Mouse (Mus musculus): ENCODE measurements around the gene Lpp.

Lpp gene

GRCm38 (mm10) chr16:24886346-24886745, 493.0 kb downstream of the Lpp start:
- ChIA-PET POLR2A (no interaction called here), CTCF (no interaction called here)

GRCm38 (mm10) chr16:24886943-24887342, 493.6 kb downstream of the Lpp start:
- POLR2A ChIA-PET = interaction anchor here in 1 of 4 experiments (0.6 kb wide), 1 partner anchor 14 kb away, joined by 3 read pairs; no protein-coding TSS in a partner anchor
- CTCF ChIA-PET = no interaction called here

DNA sequence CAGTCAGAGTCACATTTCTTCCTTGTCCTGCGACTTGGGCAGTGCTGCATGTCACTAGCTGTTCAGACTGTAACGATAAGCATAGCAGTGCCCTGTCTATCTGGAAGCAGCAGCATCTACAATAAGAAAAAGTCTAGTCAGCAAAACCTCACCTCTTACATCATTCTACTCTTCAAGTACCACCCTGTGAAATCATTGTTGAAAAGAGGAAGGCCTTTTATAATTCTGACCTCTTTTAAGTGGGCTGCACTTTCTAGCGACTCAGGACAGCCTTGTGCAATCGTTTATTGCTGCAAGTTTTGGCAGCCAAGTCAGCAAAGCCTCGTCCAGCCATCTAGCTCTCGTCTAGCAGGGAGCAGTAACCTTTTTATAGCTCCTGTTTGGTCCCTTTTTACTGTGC, 498.1 kb downstream of the Lpp start:
- ChIA-PET CTCF (no interaction called here), POLR2A (no interaction called here)

GRCm38 (mm10) chr16:24895160-24895559, 501.9 kb downstream of the Lpp start:
- ChIA-PET POLR2A (interaction anchor here in 1 of 4 experiments (0.6 kb wide), 1 partner anchor 794 kb away, joined by 7 read pairs; no protein-coding TSS in a partner anchor), CTCF (no interaction called here)

DNA sequence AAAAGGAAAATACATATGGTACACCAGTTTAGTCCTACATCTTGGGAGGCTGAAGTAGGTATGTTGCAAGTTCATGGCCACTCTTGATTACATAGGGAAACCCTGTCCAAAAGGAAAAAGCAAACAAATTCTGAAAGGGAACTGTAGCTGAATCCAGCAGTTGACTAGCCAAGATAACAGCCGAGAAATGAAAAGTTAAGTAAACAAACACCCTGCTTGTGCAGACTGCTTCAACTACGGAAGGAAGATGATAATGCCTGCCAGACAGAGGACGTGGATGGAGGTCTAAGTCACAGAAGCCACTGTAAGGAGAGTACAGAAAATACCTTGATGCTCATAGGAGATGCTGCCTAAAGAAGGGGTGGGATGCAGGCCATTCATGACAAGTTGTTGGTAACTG, 504.3 kb downstream of the Lpp start:
- CTCF ChIA-PET = no interaction called here
- POLR2A ChIA-PET = interaction anchor here in 1 of 4 experiments (0.5 to 0.7 kb wide), 2 partner anchors 9 to 596 kb away, joined by 4 read pairs; no protein-coding TSS in a partner anchor

DNA sequence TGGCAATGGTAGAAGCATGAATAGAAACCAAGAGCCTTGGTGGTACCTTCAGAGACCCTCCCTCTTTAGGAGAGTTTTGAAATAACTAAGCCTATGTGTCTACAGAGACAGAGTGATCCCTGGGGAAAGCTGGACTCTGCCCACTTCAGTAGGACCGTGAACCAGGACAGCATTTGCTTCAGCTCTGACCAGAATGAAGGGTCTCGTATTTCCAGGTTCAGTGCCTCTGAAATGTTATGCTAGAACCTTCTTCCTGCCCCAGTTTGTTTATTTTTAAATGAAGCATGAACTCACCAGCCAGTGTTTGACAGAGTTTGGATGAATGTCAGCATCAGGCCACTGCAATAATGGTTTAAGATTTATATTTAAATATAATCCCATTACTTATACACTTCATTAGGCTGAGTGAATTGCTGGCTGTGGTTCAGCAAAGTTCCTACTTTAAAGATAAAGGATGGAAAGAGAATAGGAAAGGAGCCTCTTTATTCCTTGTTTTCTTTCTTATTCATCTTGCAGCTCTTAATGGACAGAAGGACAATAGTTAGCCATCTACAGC, 507.0 kb downstream of the Lpp start:
- CTCF ChIA-PET = no interaction called here

GRCm38 (mm10) chr16:24901139-24901859, 508.0 kb downstream of the Lpp start:
- ChIA-PET POLR2A (interaction anchor here in 2 of 4 experiments (0.6 to 1.4 kb wide), 3 partner anchors 26 to 177 kb away, joined by 3 to 4 read pairs (median 3); no protein-coding TSS in a partner anchor), CTCF (interaction anchor here in 1 of 4 experiments (0.7 kb wide), 1 partner anchor 163 kb away, joined by 3 read pairs; no protein-coding TSS in a partner anchor)

More for the DNA sequence above, 507.0 kb downstream of the Lpp start:
- POLR2A ChIA-PET = interaction anchor here in 3 of 4 experiments (0.6 to 1.6 kb wide), 4 partner anchors 13 to 1379 kb away, joined by 3 to 11 read pairs (median 4); no protein-coding TSS in a partner anchor

GRCm38 (mm10) chr16:24902111-24902510, 508.8 kb downstream of the Lpp start:
- ChIA-PET POLR2A (interaction anchor here in 2 of 4 experiments (0.7 to 1.4 kb wide), 2 partner anchors 26 to 163 kb away, joined by 3 to 4 read pairs; no protein-coding TSS in a partner anchor), CTCF (interaction anchor here in 1 of 4 experiments (0.7 kb wide), 1 partner anchor 162 kb away, joined by 3 read pairs; no protein-coding TSS in a partner anchor)

- ChIA-PET POLR2A (interaction anchor here in 1 of 4 experiments (1.2 kb wide), 1 partner anchor 150 kb away, joined by 4 read pairs; no protein-coding TSS in a partner anchor), CTCF (no interaction called here)
These were observed 515.6 kb downstream of the Lpp start for GRCm38 (mm10) chr16:24908926-24909325.

DNA sequence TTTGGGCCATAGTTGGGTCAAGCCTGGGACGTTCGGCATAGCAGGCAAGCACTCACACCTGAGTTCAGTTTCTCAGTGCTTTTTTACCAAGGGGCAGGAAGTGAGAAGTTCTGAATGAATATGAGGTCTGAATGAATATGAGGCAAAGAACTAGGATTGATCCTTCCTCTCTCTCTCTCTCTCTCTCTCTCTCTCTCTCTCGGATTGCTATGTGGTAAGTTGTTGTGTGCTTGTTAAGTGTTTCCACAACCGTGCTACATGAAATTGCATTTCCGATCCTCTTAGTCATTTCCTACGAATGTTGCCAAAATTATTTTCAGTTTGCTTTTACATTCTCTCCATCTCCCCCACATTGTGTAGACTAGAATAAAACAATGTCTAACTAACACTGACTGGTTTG, 517.0 kb downstream of the Lpp start:
- ChIA-PET POLR2A (interaction anchor here in 1 of 4 experiments (1.2 kb wide), 1 partner anchor 149 kb away, joined by 4 read pairs; no protein-coding TSS in a partner anchor), CTCF (no interaction called here)

- POLR2A ChIA-PET = no interaction called here
- CTCF ChIA-PET = no interaction called here
These were observed 517.5 kb downstream of the Lpp start for GRCm38 (mm10) chr16:24910834-24911233.

GRCm38 (mm10) chr16:24912381-24912780, 519.1 kb downstream of the Lpp start:
- ChIA-PET CTCF (no interaction called here), POLR2A (interaction anchor here in 1 of 4 experiments (1.7 kb wide), 1 partner anchor 126 kb away, joined by 4 read pairs; no protein-coding TSS in a partner anchor)

GRCm38 (mm10) chr16:24913021-24913420, 519.7 kb downstream of the Lpp start:
- ChIA-PET CTCF (no interaction called here), POLR2A (interaction anchor here in 2 of 4 experiments (1.1 to 1.7 kb wide), 2 partner anchors 119 to 125 kb away, joined by 4 read pairs; no protein-coding TSS in a partner anchor)

- POLR2A ChIA-PET = interaction anchor here in 3 of 4 experiments (0.5 to 1.7 kb wide), 5 partner anchors 10 to 145 kb away, joined by 3 to 5 read pairs (median 4); no protein-coding TSS in a partner anchor
These were observed 520.5 kb downstream of the Lpp start for GRCm38 (mm10) chr16:24913641-24914392.

GRCm38 (mm10) chr16:24914393-24914751, 521.1 kb downstream of the Lpp start:
- POLR2A ChIA-PET = interaction anchor here in 3 of 4 experiments (0.5 to 1.5 kb wide), 4 partner anchors 10 to 144 kb away, joined by 3 to 5 read pairs (median 4); no protein-coding TSS in a partner anchor
- CTCF ChIA-PET = no interaction called here

More at GRCm38 (mm10) chr16:24913641-24914392, 520.5 kb downstream of the Lpp start:
- CTCF ChIA-PET = no interaction called here

DNA sequence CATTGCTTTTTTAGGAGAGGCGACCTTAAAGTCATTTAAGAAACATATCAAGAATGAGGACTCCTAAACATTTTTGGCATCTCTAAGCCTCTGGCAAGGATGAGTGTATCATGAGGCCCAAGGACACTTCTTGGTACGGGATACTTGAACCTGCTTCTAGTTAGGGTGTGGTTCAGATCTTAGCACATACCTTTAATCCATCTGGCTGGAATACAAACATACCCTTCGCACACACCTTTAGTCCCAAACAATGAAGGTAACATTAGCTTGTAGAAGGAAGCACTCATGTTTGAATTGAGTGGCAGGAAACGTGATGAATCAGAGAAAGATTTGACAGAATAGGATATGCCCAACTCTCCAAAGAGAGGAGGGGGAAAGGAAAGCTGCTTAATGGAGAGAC, 522.2 kb downstream of the Lpp start:
- ChIA-PET POLR2A (interaction anchor here in 1 of 4 experiments (1.5 kb wide), 1 partner anchor 11 kb away, joined by 3 read pairs; no protein-coding TSS in a partner anchor), CTCF (no interaction called here)

- ChIA-PET POLR2A (interaction anchor here in 1 of 4 experiments (0.5 kb wide), 1 partner anchor 96 kb away, joined by 4 read pairs; no protein-coding TSS in a partner anchor), CTCF (no interaction called here)
These were observed 526.2 kb downstream of the Lpp start for GRCm38 (mm10) chr16:24919349-24920012.

GRCm38 (mm10) chr16:24930070-24930469, 536.8 kb downstream of the Lpp start:
- POLR2A ChIA-PET = interaction anchor here in 2 of 4 experiments (0.7 to 0.9 kb wide), 2 partner anchors 25 to 128 kb away, joined by 3 read pairs; no protein-coding TSS in a partner anchor
- CTCF ChIA-PET = no interaction called here

- POLR2A ChIA-PET = interaction anchor here in 2 of 4 experiments (0.7 to 0.9 kb wide), 2 partner anchors 26 to 128 kb away, joined by 3 read pairs; no protein-coding TSS in a partner anchor
These were observed 537.3 kb downstream of the Lpp start for GRCm38 (mm10) chr16:24930621-24931020.

More at GRCm38 (mm10) chr16:24930621-24931020, 537.3 kb downstream of the Lpp start:
- CTCF ChIA-PET = no interaction called here

Data from embryonic stem cell, embryonic (primary cell).